Mouse (Mus musculus) cerebellum, adult 8-10 months (tissue): ENCODE measurements around the gene Slc40a1.

Experiments
- DNase-seq: peaks from one replicate; pipeline ENCODE4 v3.0.0; 2022

Slc40a1 gene

DNA sequence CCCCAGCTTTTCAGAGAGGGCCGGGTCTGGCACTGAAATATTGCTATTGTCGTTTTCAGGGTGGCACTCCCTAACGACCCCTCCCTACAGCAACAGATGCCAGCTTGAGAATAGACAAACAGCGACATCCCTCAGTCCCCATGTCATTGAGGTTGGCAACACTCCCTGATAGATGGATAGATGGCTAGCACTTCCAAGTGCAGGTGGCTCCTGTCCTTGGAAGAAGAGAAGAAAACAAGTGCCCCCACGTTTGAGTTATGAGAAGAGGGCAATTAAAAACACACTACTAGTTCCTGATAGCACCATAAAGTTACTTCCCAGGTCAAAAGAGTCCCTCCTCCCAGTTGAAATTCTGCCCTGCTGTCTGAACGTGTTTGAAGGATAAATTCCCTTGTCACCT lies 44.2 kb downstream of the Slc40a1 start:
- DNase-seq, result no peak

DNA sequence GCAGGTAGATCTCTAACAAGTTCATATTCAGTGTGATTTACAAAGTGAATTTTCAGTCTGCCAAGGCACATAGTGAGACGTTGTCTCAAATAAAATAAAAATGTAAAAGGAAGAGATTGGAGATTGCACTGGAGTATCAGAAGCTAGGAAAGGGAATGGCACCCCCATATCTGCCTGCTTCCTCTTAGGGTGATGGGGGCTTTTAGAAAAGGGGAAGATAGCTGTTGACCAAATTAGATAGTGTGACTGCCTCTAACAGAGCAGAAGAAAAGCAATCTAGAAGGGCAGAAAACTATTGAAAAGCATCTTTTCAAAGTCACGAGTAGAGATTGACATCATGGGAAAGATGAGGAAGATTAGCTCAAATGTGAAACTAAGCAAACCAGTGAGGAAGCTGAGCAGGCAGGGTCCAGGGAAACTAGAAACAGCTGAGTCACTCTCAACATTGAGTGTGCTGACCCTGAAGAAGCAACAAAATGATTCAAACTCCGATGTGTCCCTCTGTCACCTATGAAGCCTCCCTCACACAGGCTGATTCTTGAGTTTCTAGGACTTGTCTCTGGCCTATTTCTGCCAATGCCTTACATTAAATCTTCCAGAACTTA lies 45.0 kb downstream of the Slc40a1 start:
- DNase-seq, result no peak

DNA sequence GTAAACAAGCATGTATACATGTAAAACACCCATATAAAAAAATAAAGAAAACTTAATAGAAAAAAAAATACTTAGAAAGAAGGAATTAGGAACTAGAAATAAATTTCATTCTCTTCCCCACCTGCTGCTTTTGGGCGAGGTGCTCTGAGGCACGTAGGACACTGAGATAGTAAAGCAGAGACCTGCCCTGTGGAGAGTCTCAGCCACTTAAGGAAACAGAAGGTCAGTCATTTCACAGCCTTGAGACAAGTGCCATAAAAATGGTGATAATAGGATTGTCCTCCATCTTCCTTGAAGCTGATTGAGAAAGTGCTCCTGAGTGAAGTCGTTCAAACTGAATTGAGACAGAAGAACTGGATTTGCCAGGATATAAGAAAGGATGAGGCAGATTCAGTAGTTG lies 48.9 kb downstream of the Slc40a1 start:
- no peak for DNase-seq

DNA sequence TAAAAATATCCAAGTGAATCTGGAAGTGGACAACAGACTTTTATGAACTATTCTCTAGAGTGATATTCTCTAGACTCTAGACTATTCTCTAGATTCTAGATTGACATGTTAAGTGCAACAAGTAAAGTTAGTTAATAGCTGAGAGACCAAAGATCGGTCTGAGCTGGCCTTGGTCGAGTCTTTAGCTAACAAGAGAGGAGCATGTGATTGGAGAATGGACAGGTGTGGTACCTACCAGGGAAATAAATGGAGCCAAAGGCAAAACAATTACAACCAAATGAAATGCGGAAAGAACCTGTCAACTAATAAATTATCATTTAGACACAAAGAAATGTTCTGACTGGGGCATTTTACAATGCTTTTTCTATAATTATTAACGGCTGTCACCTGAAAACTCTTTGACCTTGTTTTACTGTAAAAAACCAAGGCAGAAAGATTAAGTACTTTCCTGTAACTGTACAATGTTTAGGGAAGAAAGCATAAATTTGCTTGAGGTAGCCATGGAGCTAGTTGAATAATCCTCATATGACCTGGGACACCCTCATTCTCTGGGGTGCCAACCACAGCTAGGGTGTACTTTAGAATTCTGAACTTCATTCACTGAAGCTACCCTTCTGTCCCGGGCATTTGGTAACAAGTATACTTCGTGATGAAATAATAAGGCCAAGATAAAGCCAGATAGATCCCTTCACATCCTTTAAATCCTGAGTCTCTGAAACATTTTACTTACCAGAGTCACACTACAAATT lies 49.7 kb downstream of the Slc40a1 start:
- DNase-seq, result no peak

DNA sequence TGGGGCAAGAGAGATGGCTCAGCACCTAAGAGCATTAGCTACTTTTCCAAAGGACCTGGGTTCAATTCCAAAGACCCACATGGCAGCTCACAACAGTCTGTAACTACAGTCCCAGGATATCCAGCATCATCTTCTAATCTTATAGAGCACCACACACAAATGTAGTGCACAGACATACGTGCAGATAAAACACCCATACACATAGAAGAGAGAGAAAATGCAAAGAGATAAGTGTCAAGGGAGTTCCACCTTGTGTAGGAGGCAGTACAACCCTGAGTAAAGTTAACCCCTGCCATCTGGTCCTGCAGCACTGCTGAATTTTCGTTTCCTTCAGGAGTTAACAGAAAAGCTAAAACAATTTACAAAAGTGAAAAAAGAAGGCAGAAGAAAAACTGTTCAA lies 50.7 kb downstream of the Slc40a1 start:
- no peak for DNase-seq

DNA sequence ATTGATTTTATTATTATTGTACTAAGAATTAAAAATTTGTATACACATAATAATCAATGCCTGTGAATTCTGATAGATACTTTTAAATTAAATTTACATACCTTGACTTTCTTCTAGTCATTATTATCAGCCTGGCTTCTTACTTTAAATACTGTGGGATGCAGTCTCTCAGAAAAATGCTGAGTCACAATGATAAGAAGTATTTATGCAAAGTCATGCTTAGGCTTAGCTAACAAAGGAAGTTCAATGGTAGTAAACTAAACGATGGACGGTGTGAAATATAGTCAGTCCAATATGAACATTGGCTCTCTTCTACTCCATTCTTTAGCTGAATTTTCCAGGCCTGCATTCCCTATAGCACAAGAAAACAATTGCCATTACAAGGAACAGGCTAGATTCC lies 53.1 kb downstream of the Slc40a1 start:
- no peak for DNase-seq

DNA sequence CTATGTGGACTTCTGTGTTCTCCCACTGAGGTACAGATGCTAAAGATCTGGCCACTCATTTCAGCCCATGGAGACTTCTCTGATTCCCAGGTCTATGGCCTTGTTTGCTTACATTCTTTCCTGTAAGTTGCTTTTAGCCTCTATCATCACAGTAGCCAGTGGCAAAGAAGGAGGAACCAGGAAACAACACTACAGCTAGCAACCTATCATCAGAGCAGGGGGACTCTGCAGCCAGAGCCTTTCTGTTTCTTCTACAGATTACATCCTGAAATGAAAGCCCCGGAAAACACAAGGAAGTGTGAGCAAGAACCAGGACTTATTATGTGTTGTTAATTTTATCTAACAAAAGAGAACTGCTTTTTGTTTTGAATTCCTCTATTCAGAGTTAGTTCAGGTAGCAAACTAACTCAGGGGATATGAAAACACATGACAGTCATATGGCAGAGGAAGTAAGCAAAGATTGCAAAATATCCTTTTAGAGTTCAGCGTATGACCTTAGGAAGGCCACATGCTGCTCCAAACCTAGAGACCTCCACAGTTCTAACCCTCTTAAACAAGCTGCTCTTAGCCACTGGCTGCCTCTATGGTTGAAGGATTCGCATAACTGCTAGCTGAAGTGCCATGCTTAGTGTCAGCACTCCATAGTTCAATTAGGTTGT lies 57.7 kb downstream of the Slc40a1 start:
- DNase-seq, result no peak

DNA sequence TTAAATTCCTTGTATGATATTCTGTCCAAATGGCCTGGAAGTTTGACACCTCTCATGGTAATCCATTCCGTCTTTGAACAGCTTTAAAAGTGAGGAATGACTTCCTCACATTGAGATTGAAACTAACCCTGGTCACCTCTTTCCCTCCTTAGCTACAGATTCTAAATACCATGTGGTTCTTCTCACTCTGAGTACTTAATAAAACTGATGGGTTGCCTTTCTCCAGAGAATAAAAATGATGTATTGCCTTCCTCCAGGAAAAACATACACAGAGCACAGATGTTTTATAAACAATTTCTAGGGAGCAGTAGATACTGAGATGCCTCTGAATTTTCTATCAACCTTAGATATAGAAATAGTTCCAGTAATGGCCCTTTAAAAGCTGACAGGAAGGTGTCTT lies 58.3 kb downstream of the Slc40a1 start:
- no peak for DNase-seq

DNA sequence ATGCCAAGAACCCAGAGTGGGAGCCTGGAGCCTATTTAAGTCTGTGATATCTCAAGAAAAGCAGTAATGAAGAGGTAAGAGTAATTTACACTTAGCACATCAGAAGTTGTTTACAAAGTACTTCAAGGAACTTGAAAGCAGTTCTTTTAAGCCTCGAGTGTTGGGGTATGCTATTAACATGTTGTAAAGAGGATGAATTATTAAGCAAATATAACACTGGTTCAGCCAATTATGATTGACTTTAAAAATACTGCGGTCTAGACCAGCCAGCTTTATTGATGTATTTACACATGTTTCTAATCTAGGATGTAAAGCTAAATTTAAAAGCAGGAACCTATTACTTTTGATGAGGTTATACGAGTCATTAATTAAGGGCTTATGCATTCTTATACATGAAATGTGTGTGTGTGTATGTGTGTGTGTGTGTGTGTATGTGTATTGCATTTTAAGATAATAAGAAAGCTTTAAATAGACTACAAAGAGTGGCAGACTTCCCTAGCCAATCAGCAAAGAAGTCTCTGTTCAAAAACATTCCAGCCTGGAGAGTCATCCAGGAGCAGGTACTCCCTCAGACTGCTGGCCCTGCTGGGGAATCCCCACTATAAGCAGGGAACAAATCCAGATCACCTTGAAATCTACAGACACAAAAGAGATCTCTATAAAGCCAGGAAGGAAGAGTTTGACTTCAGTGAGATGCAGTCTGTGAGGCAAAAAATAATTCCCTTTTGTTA lies 59.9 kb downstream of the Slc40a1 start:
- DNase-seq, result no peak

DNA sequence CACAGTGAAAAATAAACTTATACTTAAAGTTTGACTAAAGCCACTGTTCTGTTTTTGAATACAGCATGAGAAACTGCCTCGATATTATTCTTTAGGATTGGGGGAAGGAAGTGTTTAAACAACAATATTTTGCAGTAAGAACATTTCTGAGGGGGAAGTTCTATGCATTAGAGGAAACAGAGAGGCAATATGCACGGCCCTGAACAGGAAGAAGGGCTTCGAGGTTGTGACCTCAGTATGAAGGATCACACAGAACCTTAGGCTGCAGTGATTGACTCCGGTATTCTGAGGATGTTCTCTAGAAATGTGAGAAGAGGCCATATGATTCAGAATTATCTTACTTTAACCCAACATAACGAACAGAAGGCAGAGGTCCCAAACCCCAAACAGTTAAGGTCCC lies 60.6 kb downstream of the Slc40a1 start:
- no peak for DNase-seq

DNA sequence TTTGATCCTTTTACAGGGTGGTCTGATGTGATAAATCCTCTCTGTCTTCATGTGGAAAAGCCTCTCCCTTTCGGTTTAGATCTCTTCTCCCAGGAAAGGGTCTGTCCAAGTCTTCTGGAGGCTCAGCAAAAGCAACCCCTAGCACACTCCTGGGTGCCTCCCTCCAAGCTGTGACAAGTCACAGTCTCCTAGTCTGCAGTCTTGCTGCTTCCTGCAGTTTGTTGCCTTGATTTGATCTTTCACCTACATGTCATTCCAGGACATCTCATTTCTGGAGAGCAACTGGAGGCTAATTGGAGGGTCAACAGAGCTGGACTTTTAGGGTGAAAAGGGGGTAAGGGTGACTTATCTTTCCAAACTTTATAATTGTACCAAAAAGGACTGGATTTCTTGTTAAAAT lies 61.0 kb downstream of the Slc40a1 start:
- no peak for DNase-seq

DNA sequence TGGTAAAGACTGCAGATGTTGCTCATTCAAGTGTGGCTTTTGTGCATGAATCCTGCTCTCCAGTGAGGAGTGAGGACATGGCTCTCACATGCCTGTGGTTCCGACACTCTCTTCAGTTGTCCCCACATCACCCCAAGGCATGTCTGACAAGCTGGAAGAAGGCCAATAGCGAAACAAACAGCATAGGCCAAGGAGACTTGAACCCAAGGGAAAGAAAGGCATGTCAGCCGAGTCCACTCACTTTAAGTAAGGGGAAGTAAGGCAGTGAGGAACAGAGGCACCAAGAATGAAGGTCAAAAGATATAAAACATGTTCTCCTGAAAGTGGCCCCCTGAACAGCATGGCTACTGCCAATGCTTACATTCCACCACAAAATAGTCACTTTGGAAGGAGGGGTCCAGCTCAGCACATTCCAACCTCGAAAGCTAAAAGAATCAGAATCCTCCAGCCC lies 61.7 kb downstream of the Slc40a1 start:
- no peak for DNase-seq

DNA sequence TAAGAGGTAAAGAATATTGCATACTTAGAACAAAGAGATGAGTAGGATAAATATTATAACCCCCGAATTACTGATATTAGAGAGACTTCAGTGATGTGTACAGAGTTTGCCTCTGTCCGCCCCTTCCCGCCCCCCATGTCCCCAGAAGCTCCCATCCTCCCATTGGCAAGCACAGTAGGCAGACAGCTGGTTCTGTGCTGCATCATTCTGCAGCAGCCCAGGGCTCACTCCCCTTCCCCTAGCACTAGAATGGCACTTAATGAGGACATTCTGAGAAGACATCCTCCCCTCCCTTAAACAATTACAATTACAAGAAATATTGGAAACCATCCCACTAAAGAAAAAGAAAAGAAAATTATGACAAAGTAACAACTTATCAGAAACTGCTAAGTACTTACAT lies 62.7 kb downstream of the Slc40a1 start:
- no peak for DNase-seq

DNA sequence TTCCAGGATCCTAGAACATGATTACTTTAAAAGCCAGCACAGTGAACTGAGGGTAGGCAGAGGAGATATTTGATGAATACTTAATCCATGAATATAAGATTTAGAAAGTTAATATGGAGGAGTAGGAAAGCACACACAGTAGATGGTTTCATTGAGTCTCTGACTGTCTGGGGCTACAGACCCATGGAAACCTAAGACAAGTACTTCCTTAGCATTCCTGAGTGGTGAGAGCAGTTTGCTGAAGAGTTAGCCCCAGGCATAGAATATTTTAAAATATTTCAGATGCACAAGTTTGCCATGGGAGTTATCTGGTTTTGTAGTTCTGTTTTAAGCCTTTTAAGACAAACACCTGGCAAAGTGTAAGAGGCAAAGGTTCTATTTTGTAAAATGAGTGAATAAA lies 65.2 kb downstream of the Slc40a1 start:
- DNase-seq, result no peak

DNA sequence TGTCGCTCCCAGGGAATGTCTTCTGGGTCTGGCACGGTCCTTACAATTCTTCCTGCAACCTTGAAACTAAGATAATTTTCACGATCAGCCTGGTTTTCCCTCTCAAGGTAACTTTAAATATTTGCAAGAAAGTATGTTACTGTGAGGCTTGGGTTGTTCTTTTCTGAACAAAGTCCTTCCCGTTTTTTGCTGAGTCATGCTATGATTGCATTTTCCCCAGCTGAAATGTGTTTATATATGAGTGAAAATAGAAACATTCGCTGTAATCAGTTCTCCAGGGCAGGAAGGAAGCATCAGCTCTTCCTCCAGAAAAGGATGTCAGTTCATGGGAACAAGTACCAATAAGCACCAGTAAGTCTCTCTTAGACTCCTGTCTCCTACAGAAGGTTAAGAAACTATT lies 66.0 kb downstream of the Slc40a1 start:
- no peak for DNase-seq
